Mouse (Mus musculus): Measurements from ENCODE around the gene Ranbp1. TPM values are rescaled to one million over a fixed set of nuclear protein-coding genes. Genes with fewer than 3 reads are reported as not detected.
"Not testable (repeated sequence)": the region's sequence is repeated elsewhere in the genome, so short reads cannot be mapped to it uniquely, and the experiment has no call there.

The Ranbp1 gene
- total RNA-seq, 2 experiments from 2014 or later = 42.7 to 43.0 TPM

DNA sequence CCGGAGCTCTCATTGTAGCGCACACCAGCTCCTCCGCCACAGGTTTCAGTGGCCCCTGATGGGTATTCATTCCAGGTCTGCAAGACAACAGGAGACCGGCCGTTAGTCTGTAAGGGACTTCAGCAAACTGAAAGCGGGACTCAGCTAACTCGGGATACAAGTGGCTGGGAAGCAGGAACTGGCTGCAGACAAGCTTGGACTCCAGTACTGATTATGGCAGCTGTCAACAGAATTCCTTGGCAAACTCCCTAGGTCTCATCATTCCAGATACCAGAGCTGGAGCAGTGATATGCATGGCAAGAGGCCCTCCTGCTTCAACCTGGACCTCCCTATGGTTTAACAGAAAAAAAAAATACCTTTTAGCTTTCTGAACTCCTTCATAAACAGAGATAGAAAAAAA, 33.7 kb downstream of the Ranbp1 start:
- intact Hi-C loops (cut with DNase I) = loop anchor here (5.0 kb wide), 1 partner anchor 93 kb away; no protein-coding TSS in a partner anchor
- no peak for DNase-seq (ENCODE audit: low spot score)

DNA sequence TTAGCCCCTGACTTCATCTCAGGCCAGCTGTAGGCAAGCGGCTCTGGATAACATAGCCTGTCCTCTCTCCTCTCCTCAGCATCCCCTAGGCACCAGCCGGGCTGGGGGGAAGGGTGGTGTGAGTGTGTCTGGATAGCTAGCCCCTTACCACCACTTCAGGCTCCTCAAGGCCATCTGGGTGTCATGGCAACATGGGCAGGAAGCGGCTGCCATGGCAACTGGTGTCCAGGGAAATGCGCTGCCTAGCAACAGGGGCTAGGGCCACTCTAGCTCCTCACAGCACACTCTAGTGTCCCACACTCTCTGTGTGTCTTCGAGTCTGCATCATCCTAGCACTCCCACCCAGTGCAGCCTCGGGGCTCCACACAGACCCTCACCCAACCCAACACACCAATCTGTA, 34.8 kb downstream of the Ranbp1 start:
- DNase-seq (ENCODE audit: low spot score) = no peak
- intact Hi-C loops (cut with DNase I) = loop anchor here (5.0 kb wide), 1 partner anchor 91 kb away; no protein-coding TSS in a partner anchor

DNA sequence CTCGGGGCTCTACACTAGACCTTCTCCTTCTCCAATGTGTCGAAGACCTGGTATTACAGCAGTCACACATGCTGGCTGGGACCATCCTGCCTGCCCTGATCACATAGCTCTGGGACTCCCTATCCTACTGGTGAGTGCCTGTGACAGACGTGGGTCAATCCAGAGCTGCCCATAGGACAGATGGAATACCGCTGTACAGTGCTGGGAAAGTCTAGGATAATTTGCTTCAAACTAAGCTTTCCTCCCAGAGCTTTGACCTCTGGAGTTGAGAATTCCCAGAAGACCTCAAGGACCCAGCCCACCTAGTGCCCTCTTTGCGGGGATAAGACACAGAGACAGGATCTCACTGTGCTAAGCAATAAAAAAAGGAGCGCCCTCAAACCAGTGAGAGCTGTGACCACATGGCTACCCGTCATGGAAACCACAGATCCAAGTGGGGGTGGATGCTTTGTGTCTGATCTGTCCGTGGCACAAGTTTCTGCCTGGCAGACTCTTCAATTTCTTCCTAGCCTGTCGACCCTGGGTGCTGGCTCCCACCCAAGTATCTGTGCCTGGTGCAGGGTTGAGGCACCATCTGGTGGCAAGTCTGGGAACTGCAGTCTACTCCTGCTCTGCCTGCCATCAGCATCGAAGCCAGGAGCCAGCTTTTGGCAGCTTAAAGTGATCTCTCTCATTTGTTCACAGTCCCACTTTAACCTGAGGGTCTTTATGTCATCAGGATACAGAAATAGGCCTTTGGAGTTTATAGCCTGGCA, 36.9 kb downstream of the Ranbp1 start:
- intact Hi-C loops (cut with DNase I) = loop anchor here (1.0 to 5.0 kb wide), 4 partner anchors 39 to 159 kb away; partner anchors contain the start of gene Dgcr6
- DNase-seq (ENCODE audit: low spot score) = peak; percentile 53

DNA sequence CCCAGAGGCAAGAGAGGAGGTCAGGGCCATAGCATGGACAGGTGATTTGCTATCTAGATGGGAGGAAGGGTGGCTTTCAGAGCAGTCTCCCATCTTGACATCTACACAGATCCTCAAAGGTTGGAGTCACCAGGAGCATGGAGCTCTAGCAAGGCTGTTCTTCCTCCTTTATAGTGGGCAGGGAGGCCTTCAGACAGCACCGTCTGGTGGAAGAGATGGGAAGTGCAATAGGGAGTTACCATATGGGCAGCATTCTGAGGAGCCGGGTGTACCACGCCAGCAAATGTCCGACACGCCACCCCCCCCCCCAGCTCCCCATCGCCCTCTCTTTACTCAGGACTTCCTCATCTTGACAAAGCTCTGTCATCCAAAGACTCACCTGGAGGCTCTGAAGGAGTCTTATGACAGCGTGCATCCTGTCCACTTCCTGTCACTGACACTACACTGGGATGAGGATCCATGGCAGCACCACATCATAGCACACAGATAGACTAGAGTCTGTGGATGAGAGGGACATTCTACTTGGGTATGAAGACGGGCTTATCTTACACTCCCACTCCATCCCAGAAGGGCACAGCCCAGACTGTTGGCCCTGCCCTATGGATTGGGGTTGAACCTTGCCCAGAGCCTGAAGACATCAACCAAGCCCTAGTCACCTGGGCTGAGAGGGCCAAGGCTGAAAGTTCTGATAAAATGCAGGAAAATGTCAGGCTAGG, 37.7 kb downstream of the Ranbp1 start:
- DNase-seq (ENCODE audit: low spot score) = no peak
- intact Hi-C loops (cut with DNase I) = loop anchor here (1.0 to 5.0 kb wide), 4 partner anchors 38 to 158 kb away; partner anchors contain the start of gene Dgcr6

DNA sequence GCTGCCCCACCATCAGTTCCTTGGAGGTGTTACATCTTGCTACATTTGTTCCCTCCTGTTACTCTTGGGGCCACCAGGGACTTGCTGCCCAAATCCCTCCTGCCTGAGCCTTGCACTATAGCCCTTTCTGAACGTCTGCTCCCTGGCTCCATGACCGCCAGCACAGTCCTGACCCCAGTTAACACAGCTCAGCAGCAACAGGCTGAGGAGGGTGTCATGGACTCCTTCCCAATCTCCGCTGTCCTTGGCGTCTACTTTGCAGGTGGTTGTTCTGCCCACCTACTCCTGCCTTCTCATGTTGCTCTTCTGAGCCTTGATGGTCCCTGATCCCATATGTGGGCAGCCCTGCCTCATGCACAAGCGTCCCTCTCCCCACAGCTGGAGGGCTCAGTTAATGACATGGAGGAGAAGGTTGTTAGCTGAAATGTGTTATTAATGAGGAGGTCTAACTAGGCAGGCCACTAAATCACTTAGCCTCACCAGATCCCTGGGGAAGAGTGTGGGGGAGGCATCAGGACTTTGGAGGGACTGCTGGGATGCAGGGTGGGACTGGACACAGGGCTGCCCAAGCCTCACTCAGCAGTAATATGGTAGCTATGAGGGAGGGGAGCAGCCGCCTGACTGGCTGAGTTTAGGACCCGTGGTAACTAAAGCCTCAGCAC, 45.0 kb downstream of the Ranbp1 start:
- intact Hi-C loops (cut with DNase I) = no loop called here
- no peak for DNase-seq (ENCODE audit: low spot score)

DNA sequence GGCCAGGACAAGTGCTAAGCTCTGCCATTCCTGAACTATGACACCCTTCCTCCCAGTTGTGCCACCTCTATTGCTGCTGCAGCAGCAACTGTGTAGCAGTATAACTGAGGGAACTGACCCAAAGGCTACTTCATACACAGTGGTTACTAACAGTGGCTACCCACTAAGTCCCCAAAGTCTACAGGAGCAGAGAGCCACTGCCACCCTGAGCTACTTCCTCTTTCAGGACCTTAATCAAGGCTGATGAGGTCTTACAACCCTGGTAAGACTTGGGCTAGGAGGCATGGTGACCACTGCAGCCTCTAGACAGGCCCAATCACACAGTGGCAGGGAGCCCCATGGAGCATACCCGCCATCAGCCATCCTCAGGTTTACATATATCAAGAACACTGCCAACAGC, 46.5 kb downstream of the Ranbp1 start:
- intact Hi-C loops (cut with DNase I) = no loop called here
- DNase-seq (ENCODE audit: low spot score) = no peak

DNA sequence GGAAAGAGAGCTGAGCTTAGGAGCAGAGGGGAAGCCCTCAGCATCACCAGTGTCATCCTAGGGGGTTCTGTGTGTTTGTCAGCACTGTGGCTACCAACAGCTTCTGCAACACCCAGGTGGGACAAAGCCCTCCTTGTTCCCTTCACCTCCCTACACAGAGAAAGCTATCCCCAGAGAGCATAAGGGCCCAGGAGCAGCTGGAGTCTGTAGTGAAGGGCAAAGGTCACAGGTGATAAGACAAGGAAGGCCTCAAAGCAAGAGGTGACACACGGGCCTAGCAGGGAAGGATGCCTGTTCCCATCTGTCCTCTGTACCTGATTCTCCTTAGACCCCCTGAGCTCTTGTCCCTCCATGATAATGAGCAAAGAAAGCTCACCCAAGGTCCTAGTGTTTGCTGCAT, 46.9 kb downstream of the Ranbp1 start:
- DNase-seq (ENCODE audit: low spot score) = no peak
- intact Hi-C loops (cut with DNase I) = no loop called here

DNA sequence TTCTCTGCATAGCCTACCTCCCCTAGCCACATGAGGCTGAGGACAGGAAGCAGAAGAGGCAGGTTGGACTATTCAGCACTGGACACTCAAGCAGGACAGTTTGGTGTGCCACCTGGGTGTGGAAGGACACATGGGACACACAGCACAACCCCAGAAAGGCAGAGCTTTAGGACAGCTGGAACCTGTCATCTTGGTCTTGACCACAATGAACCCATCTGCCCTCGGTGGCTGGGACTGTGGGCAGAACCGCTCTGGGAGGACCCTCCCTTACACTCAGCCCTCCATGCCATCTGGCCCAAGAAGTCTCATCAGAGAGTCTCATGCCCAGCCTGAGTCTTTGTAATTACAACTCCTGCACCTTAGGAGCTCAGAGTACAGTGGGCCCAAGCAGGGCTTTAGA, 48.5 kb downstream of the Ranbp1 start:
- intact Hi-C loops (cut with DNase I) = no loop called here
- no peak for DNase-seq (ENCODE audit: low spot score)

DNA sequence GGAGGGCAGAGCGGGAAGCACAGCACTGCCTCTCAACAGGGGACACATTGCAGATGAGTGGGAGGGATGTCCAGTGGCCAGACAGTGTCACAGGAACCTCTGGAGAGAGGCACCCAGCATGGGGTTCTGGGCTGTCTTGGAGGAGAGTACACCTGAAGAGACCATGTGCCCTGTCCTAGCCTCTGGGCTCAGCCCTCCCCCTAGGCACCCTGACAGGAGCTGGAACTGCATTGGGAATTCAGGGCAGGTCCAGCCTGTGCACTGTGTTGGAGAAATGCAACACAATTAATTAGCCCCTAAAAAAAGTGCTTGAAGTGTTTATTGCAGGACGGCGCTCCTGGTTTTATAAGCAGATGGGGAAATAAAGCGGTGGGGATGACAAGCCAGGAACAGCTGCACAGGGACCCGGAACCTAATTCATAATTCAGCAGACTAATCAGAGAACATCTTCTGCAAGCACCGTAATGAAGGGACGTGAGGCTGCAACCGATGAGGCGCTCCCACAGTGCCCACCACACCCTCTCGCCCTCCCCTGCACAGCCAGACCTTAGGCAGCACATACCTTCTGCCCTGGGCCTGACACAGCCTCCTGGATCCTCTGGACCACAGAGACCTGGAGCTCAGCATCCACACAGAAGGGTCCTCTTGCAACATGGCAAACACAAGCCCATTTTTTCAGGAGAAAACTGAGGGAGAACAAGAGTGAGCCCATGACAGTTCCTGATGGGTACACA, 50.0 kb downstream of the Ranbp1 start:
- no peak for DNase-seq (ENCODE audit: low spot score)
- intact Hi-C loops (cut with DNase I) = no loop called here

DNA sequence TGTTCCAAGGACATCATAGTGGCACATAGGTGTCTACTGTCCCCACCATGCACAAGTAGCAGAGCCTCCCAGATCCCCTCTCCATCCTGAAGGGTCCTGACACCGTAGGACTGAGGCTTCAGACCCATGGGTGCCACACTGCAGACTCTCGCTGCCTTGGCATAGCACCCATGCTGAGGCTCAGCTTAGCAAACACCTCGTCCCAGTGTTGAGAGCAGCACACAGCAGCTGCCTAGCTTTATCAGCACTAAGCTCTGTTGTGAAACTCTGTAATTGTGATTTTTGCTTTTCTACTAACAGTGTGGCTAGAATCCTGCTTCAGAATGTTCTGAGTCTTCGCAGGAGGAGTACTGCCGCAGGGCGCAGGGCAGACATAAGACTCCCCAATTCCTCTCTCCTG, 50.7 kb downstream of the Ranbp1 start:
- no peak for DNase-seq (ENCODE audit: low spot score)
- intact Hi-C loops (cut with DNase I) = no loop called here

DNA sequence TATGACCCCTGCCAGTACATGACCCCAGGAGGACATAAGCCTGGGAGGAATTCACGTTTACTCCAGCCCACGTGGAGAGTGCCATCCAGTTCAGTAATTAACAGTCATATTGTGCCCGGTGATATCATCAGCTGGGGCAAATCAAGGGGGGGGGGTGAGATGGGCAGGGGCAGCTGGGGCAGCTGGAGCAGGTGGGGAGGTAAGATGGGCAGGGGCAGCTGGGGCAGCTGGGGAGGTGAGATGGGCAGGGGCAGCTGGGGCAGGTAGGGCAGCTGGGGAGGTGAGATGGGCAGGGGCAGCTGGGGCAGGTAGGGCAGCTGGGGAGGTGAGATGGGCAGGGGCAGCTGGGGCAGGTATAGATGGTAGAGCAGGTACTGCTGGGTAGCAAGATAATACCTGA, 53.0 kb downstream of the Ranbp1 start:
- intact Hi-C loops (cut with DNase I); DNase-seq (ENCODE audit: low spot score): not testable (repeated sequence)

DNA sequence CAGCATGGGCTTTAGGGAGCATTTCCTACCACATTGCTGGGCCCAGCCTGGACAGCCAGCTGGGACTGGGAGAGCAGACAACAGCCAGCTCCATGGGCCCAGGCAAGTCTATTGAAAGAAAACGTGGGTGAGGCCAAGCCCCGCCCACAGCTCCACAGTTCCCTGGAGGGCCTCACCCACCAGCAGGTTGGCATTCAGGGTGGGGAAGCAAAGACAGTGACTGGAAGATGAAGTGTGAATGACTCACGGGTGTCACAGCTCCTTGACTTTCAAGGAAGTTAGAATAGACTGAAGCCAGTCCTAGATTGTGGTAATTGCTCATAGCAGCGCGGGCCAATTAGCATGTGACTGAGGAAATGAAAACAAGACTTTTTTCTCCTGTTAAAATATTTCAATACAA, 53.5 kb downstream of the Ranbp1 start:
- no peak for DNase-seq (ENCODE audit: low spot score)
- intact Hi-C loops (cut with DNase I) = no loop called here

DNA sequence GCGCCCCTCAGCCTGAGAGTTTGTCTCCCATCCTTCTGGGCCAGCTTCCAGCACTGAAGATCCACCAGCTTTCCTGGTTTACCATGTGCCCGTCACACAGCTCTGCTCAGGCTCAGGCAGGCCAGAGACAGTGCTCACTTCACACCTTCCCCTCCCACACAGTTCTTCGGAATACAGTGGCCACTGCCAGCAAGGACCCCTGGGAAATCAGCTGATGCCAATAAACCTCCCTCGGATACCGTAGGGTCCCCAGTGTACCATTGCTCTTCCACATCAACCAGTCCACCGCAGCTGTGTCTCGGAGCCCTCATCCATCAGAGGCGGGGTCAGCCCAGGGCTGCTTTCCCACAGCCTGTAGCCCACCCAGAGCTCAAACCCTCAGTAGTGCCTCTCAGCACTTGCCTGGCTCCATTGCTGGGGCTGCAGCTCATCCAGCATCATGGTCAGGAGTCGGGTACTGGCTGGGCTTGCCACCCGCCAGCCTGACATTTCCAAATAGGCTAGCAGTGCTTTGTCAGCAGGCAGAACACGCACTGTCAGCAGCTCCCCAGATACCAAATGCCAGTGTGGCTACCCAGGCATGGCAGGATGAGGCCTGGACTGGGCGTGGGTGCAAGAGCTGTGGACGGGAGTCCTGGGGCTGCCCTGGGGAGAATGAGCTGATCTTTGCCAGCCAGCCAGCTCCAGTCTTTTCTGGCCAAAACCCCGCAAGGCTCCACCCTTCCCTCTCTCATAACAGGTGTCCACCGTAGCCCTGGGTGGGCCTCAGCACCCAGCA, 54.1 kb downstream of the Ranbp1 start:
- DNase-seq (ENCODE audit: low spot score) = no peak
- intact Hi-C loops (cut with DNase I) = no loop called here

DNA sequence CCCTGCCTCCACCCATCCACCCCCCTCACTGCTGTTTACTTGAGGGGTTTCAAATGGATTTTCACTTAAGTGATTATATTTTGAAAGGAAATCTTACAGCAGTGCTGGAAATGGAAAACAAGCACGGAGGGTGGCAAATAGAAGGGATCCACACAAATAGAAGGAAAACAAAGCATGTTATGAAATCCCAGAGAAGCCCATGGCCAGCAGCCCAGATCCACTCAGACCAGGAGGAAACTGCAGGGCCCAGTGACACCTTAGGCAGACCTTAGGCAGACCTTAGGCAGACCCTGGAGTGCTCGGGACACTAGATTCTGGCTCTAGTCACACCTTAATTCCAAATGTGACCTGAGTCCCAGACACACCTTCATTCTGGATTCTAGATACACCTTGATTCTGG, 57.5 kb downstream of the Ranbp1 start:
- intact Hi-C loops (cut with DNase I) = no loop called here
- DNase-seq (ENCODE audit: low spot score) = no peak

Small RNAs within 50 kb of the gene (microRNA-seq; reads per million reads assigned to microRNA genes)
- gene Gm24572 = not detected
- gene Mir1306 = 330 reads per million, percentile 71 among the genes with 10 or more reads in this experiment

Other genes starting within 250 kb of the Ranbp1 start
- gene Dgcr6, start 195.9 kb downstream of the Ranbp1 start, total RNA-seq (2021) = 10 to 100 TPM; 39.6 to 44.8 TPM
- gene Prodh, start 158.5 kb downstream of the Ranbp1 start, total RNA-seq (2021) = 10 to 100 TPM; 21.9 to 25.9 TPM
- 1 to 10 TPM; 9.1 to 9.9 TPM for gene Rtn4r, start 121.1 kb downstream of the Ranbp1 start, total RNA-seq (2021)
- not detected for gene Ccdc188, start 30.9 kb downstream of the Ranbp1 start, total RNA-seq (2021)
- 10 to 100 TPM; 22.4 to 24.1 TPM for gene Zdhhc8, start 13.6 kb downstream of the Ranbp1 start, total RNA-seq (2021)
- gene Trmt2a, start 53 bp downstream of the Ranbp1 start, total RNA-seq (2021) = 10 to 100 TPM; 21.5 to 22.5 TPM
- gene Gm49776, start 9.6 kb upstream of the Ranbp1 start, total RNA-seq (2021) = not detected
- gene Dgcr8, start 40.5 kb upstream of the Ranbp1 start, total RNA-seq (2021) = 10 to 100 TPM; 13.8 to 15.4 TPM
- gene Tango2, start 99.4 kb upstream of the Ranbp1 start, total RNA-seq (2021) = 100 to 1,000 TPM; 147 TPM
- gene Arvcf, start 99.5 kb upstream of the Ranbp1 start, total RNA-seq (2021) = 10 to 100 TPM; 18.6 to 21.7 TPM
- gene Txnrd2, start 177.7 kb upstream of the Ranbp1 start, total RNA-seq (2021) = 10 to 100 TPM; 36.1 to 38.2 TPM
- gene Comt, start 178.1 kb upstream of the Ranbp1 start, total RNA-seq (2021) = 100 to 1,000 TPM; 112 TPM
- gene Gnb1l, start 250.0 kb upstream of the Ranbp1 start, total RNA-seq (2021) = 1 to 10 TPM; 4.9 to 5.6 TPM